Mouse (Mus musculus): ENCODE results near the gene Colq. TPM values are rescaled to one million over a fixed set of nuclear protein-coding genes. Genes with fewer than 3 reads are reported as not detected.

The Colq gene
- polyA plus RNA-seq, 1 experiment from 2014 or later: 0.14 TPM

DNA sequence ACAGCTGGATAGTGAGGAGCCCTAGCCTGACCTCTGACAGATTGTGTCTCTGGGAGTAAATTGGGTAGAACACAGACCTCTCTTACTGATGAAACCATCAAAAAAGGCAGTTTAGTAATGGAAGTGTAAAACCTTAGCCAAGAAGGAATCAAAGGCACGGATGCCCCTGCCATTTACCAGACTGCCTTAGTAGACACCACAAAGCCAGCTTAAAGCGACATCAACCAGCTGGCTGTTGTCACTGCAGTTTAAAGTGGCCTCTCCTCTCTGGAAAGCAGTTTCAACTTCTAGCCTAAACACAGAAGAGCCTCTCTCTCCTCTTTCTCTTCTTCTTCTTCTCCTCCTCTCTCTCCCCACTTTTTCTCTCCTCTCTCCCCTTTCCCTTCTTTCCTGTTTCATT, 69.8 kb downstream of the Colq start:
- H3K4me2 ChIP-seq: no peak overlapping the region
- H3K27me3 ChIP-seq (ENCODE audit: insufficient read depth, low read length): no peaks in the 10 kb centered on the region
- ATAC-seq (ENCODE audit: insufficient read depth): no peak
- 33% methylated on average over 2 of the region's 2 CpGs for WGBS
- H3K4me3 ChIP-seq (ENCODE audit: low read depth, low read length): no peak overlapping the region
- H3K9me3 ChIP-seq (ENCODE audit: low read depth, low read length): no peaks in the 10 kb centered on the region
- no peaks in the 10 kb centered on the region for H3K36me3 ChIP-seq (ENCODE audit: insufficient read depth)
- H3K4me1 ChIP-seq (ENCODE audit: insufficient read depth): no peaks in the 10 kb centered on the region
- H3K9ac ChIP-seq: no peak overlapping the region
- no peak overlapping the region for H3K27ac ChIP-seq (ENCODE audit: low read depth)
- DNase-seq: peak; percentile 55
- no peak for TF ChIP-seq CTCF (IDR thresholded peaks at IDR 0.05; ENCODE audit: low read depth)

DNA sequence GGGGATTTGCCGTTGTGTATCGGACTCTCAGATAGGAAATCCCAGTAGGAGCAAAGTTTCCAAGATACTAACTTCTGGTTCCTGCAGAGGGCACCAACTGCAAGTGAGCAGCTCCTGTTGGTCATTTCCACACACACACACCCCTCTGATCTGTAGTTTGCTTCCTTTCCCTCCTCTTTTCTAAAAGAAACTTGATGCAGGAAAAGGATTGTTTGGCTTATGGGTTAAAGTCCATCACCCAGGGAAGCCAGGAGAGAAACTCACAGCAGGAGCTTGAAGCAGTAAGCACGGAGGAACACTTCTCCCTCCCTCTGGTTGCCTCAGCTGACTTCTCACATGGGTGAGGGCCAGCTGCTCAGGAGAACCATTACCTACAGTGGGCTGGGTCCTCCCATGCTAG, 72.0 kb downstream of the Colq start:
- peak; percentile 72 for TF ChIP-seq CTCF (IDR thresholded peaks at IDR 0.05; ENCODE audit: low read depth)
- 29% methylated on average over 3 of the region's 3 CpGs for WGBS
- DNase-seq (peak; percentile 77), ATAC-seq (ENCODE audit: insufficient read depth) (no peak; the same call in 1 of the 2 replicates)
- H3K9me3 ChIP-seq (ENCODE audit: low read depth, low read length): no peaks in the 10 kb centered on the region; the same call in 1 of the 2 replicates
- peak overlapping the region; percentile 33; the same call in 1 of the 2 replicates for H3K4me2 ChIP-seq
- H3K36me3 ChIP-seq (ENCODE audit: insufficient read depth): no peaks in the 10 kb centered on the region
- no peak overlapping the region for H3K27ac ChIP-seq (ENCODE audit: low read depth)
- peak overlapping the region; percentile 23; the same call in 1 of the 2 replicates for H3K9ac ChIP-seq
- no peak overlapping the region for H3K4me3 ChIP-seq (ENCODE audit: low read depth, low read length)
- no peaks in the 10 kb centered on the region for H3K4me1 ChIP-seq (ENCODE audit: insufficient read depth)
- no peaks in the 10 kb centered on the region for H3K27me3 ChIP-seq (ENCODE audit: insufficient read depth, low read length)

DNA sequence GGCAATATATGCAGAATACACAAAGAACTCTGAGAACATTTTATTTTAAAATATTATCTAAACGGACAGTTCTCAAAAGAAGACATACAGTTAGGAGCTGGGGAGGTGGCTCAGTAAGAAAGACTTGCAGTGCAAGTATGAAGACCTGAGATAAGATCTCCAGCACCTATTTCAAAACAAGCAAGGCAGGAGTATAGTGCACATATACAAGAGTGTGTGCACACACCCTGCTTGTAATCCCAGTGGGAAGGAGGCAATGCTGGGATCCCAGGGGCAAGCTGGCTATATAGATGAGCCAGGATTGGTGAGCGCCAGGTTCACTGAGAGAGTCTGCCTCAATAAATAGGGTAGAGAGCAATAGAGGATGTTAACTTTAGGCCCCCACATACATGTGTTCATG, 75.2 kb downstream of the Colq start:
- Histone ChIP-seq H3K27me3 (ENCODE audit: insufficient read depth, low read length) (no peaks in the 10 kb centered on the region), H3K4me1 (ENCODE audit: insufficient read depth) (no peaks in the 10 kb centered on the region), H3K4me2 (no peak overlapping the region), H3K27ac (ENCODE audit: low read depth) (no peak overlapping the region), H3K9me3 (ENCODE audit: low read depth, low read length) (no peaks in the 10 kb centered on the region; the same call in 1 of the 2 replicates), H3K9ac (no peak overlapping the region), H3K36me3 (ENCODE audit: insufficient read depth) (no peaks in the 10 kb centered on the region), H3K4me3 (ENCODE audit: low read depth, low read length) (no peak overlapping the region)
- 96% methylated on average over 2 of the region's 2 CpGs for WGBS
- no peak for ATAC-seq (ENCODE audit: insufficient read depth)
- DNase-seq: no peak
- no peak for TF ChIP-seq CTCF (IDR thresholded peaks at IDR 0.05; ENCODE audit: low read depth)

DNA sequence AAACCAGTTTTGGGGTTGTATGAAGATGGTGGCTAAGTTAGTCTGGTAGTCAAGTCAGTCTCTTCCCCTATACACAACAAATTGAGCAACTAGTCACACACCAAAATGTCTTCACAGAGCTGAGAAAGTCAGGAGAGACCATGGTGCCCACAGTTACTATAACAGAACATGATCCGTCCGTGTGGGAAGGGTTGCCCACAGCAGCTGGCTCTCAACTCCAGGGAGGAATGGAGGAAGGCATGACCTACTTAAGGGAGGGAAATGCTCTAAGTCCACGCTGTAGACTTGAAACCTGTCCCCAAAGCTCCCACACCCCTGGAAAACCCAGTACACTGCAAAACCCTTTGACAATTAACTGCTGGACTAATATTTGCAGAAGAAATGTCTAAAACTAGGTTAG, 80.8 kb downstream of the Colq start:
- Histone ChIP-seq H3K4me1 (ENCODE audit: insufficient read depth) (no peaks in the 10 kb centered on the region), H3K27me3 (ENCODE audit: insufficient read depth, low read length) (no peaks in the 10 kb centered on the region), H3K9me3 (ENCODE audit: low read depth, low read length) (no peaks in the 10 kb centered on the region; the same call in 1 of the 2 replicates), H3K36me3 (ENCODE audit: insufficient read depth) (peaks cover 47% of the 10 kb centered on the region), H3K4me3 (ENCODE audit: low read depth, low read length) (no peak overlapping the region), H3K9ac (no peak overlapping the region), H3K4me2 (no peak overlapping the region), H3K27ac (ENCODE audit: low read depth) (no peak overlapping the region)
- no peak for DNase-seq
- ATAC-seq (ENCODE audit: insufficient read depth): no peak
- no peak for TF ChIP-seq CTCF (IDR thresholded peaks at IDR 0.05; ENCODE audit: low read depth)
- WGBS: 87% methylated on average over 3 of the region's 3 CpGs

DNA sequence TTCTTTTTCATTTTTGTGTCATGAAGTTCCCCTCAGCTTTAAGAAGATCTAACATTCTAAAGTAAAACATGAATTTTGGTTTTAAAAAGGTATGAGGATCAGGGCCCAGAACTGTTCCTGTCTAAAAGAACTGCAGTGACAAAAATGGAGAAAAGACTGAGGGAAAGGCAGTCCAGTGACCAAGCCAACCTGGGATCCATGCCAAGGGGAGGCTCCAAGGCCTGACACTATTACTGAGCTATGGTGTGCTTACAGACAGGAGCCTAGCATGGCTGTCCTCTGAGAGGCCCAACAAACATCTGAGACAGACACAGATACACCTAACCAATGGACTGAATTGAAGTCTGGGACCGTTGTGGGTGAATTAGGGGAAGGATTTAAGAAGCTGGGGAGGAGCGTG, 81.2 kb downstream of the Colq start:
- DNase-seq (peak; percentile 80), ATAC-seq (ENCODE audit: insufficient read depth) (no peak)
- no peak for TF ChIP-seq CTCF (IDR thresholded peaks at IDR 0.05; ENCODE audit: low read depth)
- no peak overlapping the region for H3K4me3 ChIP-seq (ENCODE audit: low read depth, low read length)
- no peaks in the 10 kb centered on the region for H3K4me1 ChIP-seq (ENCODE audit: insufficient read depth)
- H3K4me2 ChIP-seq: no peak overlapping the region
- no peak overlapping the region for H3K27ac ChIP-seq (ENCODE audit: low read depth)
- 94% methylated on average over 2 of the region's 2 CpGs for WGBS
- H3K27me3 ChIP-seq (ENCODE audit: insufficient read depth, low read length): no peaks in the 10 kb centered on the region
- no peaks in the 10 kb centered on the region; the same call in 1 of the 2 replicates for H3K9me3 ChIP-seq (ENCODE audit: low read depth, low read length)
- peaks cover 51% of the 10 kb centered on the region for H3K36me3 ChIP-seq (ENCODE audit: insufficient read depth)
- H3K9ac ChIP-seq: no peak overlapping the region

DNA sequence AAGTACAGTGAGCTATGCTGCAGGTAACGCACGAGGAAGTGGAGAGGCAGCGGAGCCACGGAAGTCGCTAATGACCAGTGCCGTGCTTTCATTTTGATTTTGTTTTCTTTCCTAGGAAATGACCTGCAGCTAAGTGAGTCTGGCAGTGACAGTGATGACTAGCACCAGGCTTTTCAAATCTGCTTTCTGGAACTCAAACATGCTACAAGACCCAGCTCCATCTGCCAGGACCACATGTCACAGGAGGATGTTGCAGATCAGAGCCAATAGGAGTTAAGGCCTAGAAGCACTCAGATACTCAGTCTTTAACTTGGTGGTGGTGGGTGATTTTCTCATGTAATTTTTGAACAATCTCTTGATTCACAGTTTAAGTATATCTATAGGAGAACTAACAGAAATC, 84.7 kb downstream of the Colq start:
- 93% methylated on average over 6 of the region's 6 CpGs for WGBS
- H3K9ac ChIP-seq: no peak overlapping the region

DNA sequence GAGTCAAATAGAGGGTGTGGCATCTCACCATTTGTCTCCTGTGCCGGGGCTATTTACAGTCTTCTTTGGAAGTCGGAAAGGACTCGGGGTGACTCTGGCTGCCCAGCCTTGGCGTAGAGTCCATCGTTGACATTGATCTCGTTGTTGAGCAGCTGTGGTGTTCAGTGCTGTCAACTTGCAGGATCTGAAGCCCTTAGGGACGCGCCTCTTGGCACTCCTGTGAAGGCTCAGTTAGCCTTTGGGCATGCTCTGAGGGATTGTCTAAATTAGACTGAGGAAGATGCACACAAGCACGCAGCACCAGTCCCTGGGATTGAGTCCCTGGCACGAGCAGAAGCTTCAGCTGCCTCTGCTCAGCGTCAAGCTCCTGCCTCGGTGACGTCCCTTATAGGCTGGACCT, 87.7 kb downstream of the Colq start:
- H3K4me1 ChIP-seq (ENCODE audit: insufficient read depth): no peaks in the 10 kb centered on the region
- H3K27ac ChIP-seq (ENCODE audit: low read depth): no peak overlapping the region
- TF ChIP-seq CTCF (IDR thresholded peaks at IDR 0.05; ENCODE audit: low read depth): no peak
- H3K9me3 ChIP-seq (ENCODE audit: low read depth, low read length): no peaks in the 10 kb centered on the region
- WGBS: 87% methylated on average over 13 of the region's 13 CpGs
- H3K36me3 ChIP-seq (ENCODE audit: insufficient read depth): peaks cover 95% of the 10 kb centered on the region
- DNase-seq (no peak), ATAC-seq (ENCODE audit: insufficient read depth) (no peak)
- H3K4me3 ChIP-seq (ENCODE audit: low read depth, low read length): no peak overlapping the region
- H3K9ac ChIP-seq: no peak overlapping the region
- H3K4me2 ChIP-seq: no peak overlapping the region
- H3K27me3 ChIP-seq (ENCODE audit: insufficient read depth, low read length): no peaks in the 10 kb centered on the region

More for the DNA sequence above, 84.7 kb downstream of the Colq start:
- no peak for TF ChIP-seq CTCF (IDR thresholded peaks at IDR 0.05; ENCODE audit: low read depth)
- Histone ChIP-seq H3K9me3 (ENCODE audit: low read depth, low read length) (no peaks in the 10 kb centered on the region), H3K4me2 (no peak overlapping the region), H3K4me3 (ENCODE audit: low read depth, low read length) (no peak overlapping the region), H3K36me3 (ENCODE audit: insufficient read depth) (peaks cover 86% of the 10 kb centered on the region), H3K27ac (ENCODE audit: low read depth) (no peak overlapping the region), H3K4me1 (ENCODE audit: insufficient read depth) (no peaks in the 10 kb centered on the region), H3K27me3 (ENCODE audit: insufficient read depth, low read length) (no peaks in the 10 kb centered on the region)
- ATAC-seq (ENCODE audit: insufficient read depth) (no peak), DNase-seq (no peak)

DNA sequence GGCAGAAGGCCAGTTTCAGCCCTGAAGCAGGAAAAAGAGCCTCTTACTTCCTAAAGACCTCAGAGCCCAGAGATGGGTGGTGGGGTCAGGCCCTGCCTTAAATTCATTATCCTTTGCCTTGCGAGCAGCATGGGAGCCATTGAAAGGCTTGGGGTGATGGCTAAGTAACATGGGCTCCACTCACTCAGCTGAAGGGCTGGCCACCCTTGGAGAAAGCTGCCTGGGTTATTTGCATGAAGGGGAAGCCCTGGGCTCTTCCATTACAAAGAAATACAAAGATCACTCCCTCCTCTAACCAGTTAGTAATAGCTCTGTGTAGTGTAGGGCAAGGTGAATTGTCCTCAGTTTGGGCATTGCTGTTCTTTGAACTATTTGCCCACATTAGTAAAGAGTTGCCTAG, 91.6 kb downstream of the Colq start:
- Histone ChIP-seq H3K4me2 (no peak overlapping the region), H3K36me3 (ENCODE audit: insufficient read depth) (peaks cover 65% of the 10 kb centered on the region), H3K27me3 (ENCODE audit: insufficient read depth, low read length) (no peaks in the 10 kb centered on the region), H3K9me3 (ENCODE audit: low read depth, low read length) (no peaks in the 10 kb centered on the region), H3K27ac (ENCODE audit: low read depth) (no peak overlapping the region), H3K9ac (no peak overlapping the region), H3K4me3 (ENCODE audit: low read depth, low read length) (no peak overlapping the region), H3K4me1 (ENCODE audit: insufficient read depth) (0 out of 2 replicates have a peak, but pooled peaks cover 5% of the 10 kb centered on the region)
- DNase-seq (no peak), ATAC-seq (ENCODE audit: insufficient read depth) (no peak)
- WGBS: 88% methylated on average over 1 of the region's 1 CpGs
- no peak for TF ChIP-seq CTCF (IDR thresholded peaks at IDR 0.05; ENCODE audit: low read depth)

All from lung, embryonic 14.5 days (tissue).